In genomic region chr7:99017224-99017844, GRCm38 (mm10) we compare ENCODE assay signal across 12 mouse cellular contexts.
"Had no signal": no experiment of that assay in that cellular context is flagged by ENCODE, and none has a peak within 500 bp of the region (broad histone marks: within the 10 kb centered on the region; RNA-seq: fewer than 3 reads in every experiment).

No protein-coding gene starts in this region.

- DNase-seq: kidney, adult 18-20 months; kidney, adult 9 months; kidney, postnatal 14 days; layer of hippocampus, adult 9-11 months; liver, embryonic 13.5 days; lung, adult 2 months; lung, postnatal 14 days; lung, postnatal 4 days; spleen, adult 18-20 months had no signal

- ATAC-seq: inflammation-experienced regulatory T-cells, adult 6 months; intestine, embryonic 16.5 days; midbrain, embryonic 15.5 days had no signal
